Mouse (Mus musculus) lung, postnatal 0 days (tissue): ENCODE results near the gene Islr2.

ENCODE experiments used
- CTCF ChIP-seq: IDR thresholded peaks from 2 replicates; pipeline ENCODE4 v1.5.1; 2016; ENCODE audit warnings: antibody characterized with exemption, mild to moderate bottlenecking
- EP300 ChIP-seq: IDR thresholded peaks from 2 replicates; pipeline ENCODE4 v1.6.1; 2016; ENCODE audit warnings: antibody characterized with exemption, mild to moderate bottlenecking, control low read depth

- TF ChIP-seq CTCF, result no peak
- no peak for TF ChIP-seq EP300
Observed at GRCm38 (mm10) chr9:58157838-58158237, 46.3 kb downstream of the Islr2 start.
